Mouse (Mus musculus): ENCODE results near the gene S100a7a.

Gene S100a7a

GRCm38 (mm10) chr3:90653717-90654116 is at the start of gene S100a7a:
TSS of gene S100a7a (plus strand) at chr3:90654017.
- DNase-seq (ENCODE audit: low read depth, low spot score) = no peak

DNA sequence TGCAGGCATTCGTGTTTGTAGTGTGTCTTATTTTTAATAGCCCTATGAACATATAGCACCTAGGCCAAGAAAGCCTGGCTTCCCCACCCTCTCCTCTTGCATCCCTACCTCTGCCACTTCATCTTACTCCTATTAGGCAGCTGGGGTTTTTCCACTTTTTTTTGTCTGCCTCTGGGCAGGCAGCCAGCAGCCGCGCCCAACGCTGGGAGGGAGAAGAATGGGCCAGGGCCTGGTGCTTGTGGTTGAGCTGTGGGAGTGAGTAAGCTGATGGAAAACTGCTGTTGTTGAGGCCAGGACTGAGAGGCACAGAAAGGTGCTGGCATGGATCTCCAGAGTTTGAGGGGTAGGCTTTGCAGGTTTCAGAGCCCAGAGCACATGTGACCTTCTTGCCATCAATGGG is 49.4 kb upstream of the S100a7a start:
- DNase-seq (ENCODE audit: low read depth, low spot score) = peak; percentile 98

- peak; percentile 69 for DNase-seq (ENCODE audit: low read depth, low spot score)
Observed at GRCm38 (mm10) chr3:90605049-90605448, 48.8 kb upstream of the S100a7a start.

- DNase-seq (ENCODE audit: low read depth, low spot score) = peak; percentile 58
Observed at GRCm38 (mm10) chr3:90605736-90606135, 48.1 kb upstream of the S100a7a start.

DNA sequence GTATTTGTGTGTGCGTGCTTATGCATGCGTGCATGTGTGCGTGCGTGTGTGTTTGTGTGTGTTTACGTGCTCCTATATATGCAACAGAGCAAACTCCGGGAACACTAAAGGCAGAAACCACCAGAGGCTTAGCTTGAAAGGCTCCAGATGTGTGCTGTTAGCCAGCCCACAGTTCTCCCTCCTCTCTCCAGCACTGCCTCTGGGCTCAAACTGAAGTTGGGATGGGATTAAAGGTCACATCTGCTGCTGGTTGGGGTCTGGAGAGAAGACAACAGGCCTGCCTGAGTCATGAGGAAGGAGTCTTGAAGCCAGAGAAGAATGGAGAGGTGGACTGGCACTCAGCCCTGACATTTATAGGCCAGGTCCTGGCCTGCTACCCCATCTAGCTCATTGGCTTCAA is 47.6 kb upstream of the S100a7a start:
- DNase-seq (ENCODE audit: low read depth, low spot score) = peak; percentile 98

DNA sequence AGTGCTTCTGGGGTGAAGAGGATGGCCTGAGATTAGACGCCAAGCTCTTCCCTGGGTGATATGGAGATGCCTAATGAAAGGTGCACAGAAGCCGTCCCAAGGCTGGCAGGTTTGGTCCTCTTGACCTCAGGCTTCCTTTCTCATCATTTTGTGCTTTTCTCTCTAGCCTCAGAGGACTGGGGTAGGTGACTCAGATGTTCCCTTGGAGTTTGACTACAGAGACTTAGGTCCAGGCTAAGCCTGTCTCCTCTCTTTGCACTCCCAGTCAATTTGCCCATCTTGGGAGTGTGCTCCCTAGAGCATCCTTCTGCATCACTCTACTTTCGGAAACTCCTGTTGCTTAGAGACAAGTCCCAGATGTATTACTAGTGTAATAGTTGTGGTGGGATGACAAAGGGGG is 46.5 kb upstream of the S100a7a start:
- peak; percentile 66 for DNase-seq (ENCODE audit: low read depth, low spot score)

DNA sequence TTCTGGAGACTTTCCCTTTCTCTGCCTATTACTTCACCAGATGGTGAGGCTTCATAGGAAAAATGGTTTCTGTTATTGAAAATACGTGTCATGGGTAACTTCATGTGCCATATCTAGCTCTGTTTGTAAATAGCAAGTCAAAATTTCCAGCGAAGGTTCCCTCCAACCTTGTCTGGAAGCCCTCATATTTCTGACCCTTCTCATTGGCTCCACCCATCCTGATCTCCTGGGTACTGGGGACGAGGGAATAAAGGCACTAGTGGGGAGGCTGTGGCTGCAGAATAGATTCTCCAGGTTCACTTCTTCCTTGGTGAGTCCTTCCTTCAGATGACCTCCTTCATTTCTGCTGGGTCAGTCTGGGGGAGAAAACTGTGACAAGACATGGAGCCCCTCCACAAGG is 45.6 kb upstream of the S100a7a start, which contains the start of gene S100a5:
Gene S100a5, plus strand, starts transcription at position 301 of the 400 bp plus-strand sequence.
- DNase-seq (ENCODE audit: low read depth, low spot score) = no peak

GRCm38 (mm10) chr3:90609102-90609501 is 44.7 kb upstream of the S100a7a start:
- DNase-seq (ENCODE audit: low read depth, low spot score) = no peak

- DNase-seq (ENCODE audit: low read depth, low spot score) = no peak
Observed at GRCm38 (mm10) chr3:90611494-90611893, 42.3 kb upstream of the S100a7a start.

DNA sequence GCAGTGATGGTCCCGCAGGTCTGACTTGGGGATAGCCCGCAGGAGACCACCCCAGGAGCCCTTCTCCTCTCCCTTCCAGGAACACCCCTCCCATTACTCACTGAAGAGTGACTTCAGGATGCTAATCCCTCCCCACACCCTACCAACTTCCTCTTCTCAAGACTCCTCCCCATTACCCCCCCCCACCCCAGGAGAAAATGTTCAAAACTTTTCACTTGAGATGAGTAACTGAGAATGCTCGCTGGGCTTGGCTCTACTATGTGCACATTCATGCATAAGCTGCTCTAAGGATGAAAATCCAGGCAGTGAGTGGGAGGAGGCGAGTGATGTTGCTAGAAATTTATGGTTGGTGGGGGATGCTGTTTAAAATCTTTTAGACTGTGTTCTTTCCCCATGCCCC is 41.8 kb upstream of the S100a7a start:
- DNase-seq (ENCODE audit: low read depth, low spot score) = peak; percentile 92

- DNase-seq (ENCODE audit: low read depth, low spot score) = peak; percentile 94
Observed at GRCm38 (mm10) chr3:90612728-90613291, 41.0 kb upstream of the S100a7a start, which contains the start of gene S100a6. TSS of gene S100a6 (plus strand) at chr3:90612882.

- peak; percentile 55 for DNase-seq (ENCODE audit: low read depth, low spot score)
Observed at GRCm38 (mm10) chr3:90613461-90614147, 40.2 kb upstream of the S100a7a start.

GRCm38 (mm10) chr3:90614148-90614530 is 39.7 kb upstream of the S100a7a start:
- DNase-seq (ENCODE audit: low read depth, low spot score) = no peak

DNA sequence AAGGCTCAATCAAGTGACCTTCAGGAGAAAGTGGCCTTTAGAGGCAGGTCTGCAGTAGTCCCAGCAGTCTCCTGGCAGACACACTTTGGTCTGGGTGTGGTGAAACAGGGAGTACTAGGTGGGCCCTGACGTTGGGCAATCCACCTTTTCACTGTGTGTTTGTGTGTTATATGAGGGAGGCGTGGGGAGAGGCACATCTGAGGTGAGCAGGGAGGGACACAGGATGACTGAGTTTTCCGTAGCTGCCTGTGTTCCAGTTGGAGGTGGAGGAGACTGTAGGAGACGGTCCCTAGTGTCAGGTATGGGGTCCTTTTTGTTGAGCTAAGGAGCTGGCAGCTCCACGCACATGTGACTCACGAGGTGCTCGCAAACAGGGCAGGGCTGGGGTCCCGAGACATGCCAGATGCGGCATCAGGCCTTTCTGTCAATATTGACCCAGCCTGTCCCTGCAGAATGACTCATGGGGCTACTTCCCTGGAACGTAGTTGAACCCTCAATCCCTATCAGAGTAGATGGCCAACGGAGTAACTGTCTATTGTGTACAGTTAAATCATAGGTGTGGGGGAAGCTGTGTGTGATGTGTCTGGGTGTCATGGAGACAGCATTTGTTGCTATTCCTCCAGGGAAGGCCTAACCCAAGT is 39.1 kb upstream of the S100a7a start:
- peak; percentile 74 for DNase-seq (ENCODE audit: low read depth, low spot score)

DNA sequence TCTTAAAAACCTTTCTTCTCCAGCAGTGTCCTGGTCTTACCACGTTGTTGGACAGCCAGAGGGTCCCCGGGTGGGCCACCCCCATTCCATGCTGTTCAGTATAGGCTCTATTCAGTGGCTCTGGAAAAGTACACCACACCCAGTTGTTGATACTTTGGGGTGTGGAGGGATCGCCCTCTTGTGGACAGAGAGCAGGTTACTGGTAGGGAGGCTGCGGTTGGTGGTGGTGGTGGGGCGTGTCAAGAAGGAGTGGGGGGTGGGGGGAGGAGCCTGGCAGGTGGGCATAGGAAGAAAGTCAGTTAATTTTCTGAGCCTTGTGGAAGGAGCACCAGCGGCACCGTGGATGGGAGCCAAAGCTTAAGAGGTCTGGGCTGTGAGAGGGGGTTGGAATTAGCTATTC is 38.4 kb upstream of the S100a7a start:
- DNase-seq (ENCODE audit: low read depth, low spot score) = peak; percentile 94

DNA sequence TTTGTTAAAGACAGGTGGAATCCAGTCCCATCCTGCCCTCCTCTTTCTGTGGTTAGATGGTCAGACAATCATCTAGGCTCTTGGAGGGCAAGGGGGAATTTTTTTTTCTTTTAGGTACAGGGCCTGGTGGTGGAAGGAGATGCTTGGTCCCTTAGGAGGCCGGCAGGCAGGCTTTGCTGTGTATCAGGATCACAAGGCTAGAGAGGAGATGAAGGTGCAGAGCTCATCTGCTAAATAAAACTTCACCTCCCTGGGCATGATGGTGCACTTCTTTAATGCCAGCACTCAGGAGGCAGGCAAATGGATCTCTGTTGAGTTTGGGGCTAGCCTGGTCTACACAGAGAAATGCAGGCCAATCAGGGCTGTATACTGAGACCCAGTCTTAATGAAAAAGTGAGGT is 37.9 kb upstream of the S100a7a start:
- peak; percentile 42 for DNase-seq (ENCODE audit: low read depth, low spot score)

DNA sequence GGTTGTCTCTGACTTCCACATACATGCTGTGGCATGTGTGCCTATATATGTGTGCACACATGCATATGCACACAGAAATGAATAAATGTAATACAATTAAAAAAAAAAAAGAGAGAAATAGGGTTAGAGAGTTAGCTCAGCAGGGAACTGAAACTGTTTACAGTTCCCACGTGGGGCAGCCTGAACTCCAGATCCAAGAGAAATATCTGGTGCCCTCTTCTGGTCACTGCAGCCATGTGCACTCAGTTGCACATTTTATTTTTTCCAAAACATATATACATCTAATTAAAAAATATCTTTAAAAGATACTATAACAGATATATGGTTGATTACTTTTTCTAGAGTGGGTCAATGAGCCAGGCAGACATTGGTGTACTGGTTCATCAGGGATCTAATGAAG is 36.2 kb upstream of the S100a7a start:
- peak; percentile 72 for DNase-seq (ENCODE audit: low read depth, low spot score)

DNA sequence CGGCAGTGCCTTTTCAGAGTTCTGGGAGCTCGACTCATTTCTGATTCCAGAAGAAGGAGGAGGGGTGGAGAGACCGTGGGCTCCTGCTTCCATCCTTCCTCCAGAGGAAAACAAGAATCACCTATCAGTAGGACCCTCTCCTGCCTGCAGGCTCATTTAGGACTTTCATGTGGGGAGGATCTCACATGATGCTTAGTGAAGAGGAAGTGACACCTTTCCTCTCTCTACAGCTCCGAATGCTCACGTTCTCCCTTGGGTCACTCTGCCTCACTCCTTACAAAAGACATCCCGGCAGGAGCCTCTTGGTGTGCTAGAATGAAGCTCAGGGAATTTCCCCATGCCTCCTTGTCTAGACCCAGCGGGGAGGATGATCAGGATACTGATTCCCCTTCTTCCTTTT is 32.3 kb upstream of the S100a7a start:
- DNase-seq (ENCODE audit: low read depth, low spot score) = no peak

DNA sequence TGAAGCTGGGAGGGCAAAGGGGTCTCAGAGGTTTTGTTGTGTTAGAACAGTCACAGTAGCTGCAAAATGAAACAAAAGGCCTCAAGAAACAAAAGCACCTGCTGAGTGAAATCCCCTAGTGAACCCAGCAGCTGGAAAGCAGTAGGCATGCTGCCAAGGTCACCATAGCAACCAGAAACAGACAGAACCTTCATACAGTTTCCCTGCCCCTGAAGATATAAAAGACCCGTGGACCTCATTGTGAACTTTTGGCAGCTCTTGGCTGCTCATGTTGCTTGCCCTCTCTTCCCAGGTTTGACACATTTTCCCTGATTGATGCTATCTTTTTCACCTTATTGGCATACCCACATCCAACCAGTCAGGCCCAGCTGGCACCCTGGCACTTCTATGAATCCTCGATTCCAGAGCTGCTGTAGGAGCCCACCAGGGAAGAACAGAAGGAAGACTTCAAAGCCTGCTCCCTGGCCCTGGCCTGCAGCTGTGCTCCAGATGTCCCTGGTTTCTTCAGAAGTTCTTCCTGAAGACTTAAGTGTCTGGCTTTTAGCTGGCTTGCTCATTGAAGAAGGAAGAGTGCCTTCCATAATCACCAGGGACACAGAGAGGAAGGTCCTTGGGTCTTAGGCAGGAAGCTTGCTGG is 30.3 kb upstream of the S100a7a start:
- peak; percentile 46 for DNase-seq (ENCODE audit: low read depth, low spot score)

DNA sequence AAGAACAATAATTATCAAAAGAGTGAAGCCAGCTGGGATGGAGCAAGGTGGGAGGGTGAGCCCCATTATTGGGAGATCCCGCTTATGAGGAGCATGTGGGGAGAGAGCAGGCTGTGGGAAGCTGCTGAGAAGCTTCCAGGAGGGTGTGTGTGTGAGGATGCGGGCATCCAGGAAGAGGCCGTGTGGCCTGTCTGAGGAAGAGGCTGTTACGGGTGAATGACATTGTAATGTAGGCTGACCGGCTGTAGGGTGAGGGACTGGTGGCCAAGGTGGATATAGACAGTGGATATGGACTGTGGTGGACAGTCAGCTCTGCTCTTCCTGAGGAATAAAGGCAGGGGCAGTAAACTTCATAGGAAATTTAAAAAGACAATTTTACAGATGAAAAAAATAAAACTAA is 28.3 kb upstream of the S100a7a start:
- DNase-seq (ENCODE audit: low read depth, low spot score) = no peak

DNA sequence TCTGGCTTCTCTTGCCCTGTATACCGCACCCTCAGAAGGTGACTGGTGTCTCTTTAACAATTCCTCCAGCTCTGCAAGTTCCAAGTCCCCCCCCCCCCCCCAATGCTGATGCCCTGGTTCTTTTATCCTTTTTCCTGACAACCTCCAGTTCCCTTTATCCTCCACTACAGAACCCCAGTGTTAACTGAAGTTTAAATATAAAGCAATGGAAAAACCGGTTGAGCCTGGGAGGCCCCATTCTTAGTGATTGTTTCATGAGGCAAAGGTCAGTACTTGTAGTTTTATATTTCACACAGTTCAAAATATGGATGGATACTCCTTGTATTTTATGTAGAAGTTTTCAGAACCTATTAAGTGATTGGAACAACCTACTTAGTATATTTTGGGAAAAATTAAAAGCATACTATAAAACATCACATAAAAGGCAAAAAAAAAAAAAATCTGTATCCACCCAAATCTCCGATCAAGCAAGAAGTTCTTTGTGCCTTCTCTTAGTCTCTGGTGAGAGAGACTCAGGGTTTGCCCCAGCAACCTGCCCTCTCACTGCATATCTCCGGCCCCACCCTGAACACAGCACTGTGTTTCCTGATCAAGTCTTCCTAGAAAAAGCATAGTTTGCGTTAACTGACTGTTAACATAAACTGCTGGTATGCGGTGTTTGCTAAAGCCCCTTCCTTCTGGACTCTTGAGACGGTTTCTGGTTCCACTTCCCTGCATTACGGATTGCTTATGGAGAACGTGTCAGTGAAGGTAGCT is 27.4 kb upstream of the S100a7a start:
- no peak for DNase-seq (ENCODE audit: low read depth, low spot score)

DNA sequence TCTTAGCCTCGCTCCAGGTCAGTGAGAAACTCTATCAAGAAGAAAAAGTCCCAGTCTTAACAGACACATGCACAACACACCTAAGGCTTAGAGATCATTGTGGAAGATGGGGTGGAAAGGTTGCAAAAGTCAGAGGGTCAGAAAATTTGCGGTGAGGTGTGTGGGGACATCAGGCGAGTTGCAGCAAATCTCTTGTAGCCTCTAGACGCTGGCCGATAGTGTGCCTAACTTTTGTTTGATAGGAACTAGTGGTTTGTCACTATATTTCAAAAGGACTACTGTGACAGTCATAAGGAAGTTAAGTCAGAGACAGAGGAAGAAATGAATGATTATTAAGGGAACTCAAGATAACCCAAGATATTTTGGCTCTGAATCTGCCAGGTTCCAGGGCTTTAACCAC is 26.5 kb upstream of the S100a7a start:
- DNase-seq (ENCODE audit: low read depth, low spot score) = no peak

All from 3T3-L1 (cell line).